Mouse (Mus musculus): ENCODE results near the gene Lrpprc. TPM values are rescaled to one million over a fixed set of nuclear protein-coding genes. Genes with fewer than 3 reads are reported as not detected.

Lrpprc gene
- total RNA-seq, 2 experiments from 2014 or later, result 143 to 150 TPM

GRCm38 (mm10) chr17:84719105-84719504 lies 71.5 kb downstream of the Lrpprc start:
- no peak for DNase-seq
- intact Hi-C loops (cut with DNase I), result no loop called here

- no peak for DNase-seq
- intact Hi-C loops (cut with DNase I), result no loop called here
These were observed 73.2 kb downstream of the Lrpprc start for GRCm38 (mm10) chr17:84717416-84717815.

DNA sequence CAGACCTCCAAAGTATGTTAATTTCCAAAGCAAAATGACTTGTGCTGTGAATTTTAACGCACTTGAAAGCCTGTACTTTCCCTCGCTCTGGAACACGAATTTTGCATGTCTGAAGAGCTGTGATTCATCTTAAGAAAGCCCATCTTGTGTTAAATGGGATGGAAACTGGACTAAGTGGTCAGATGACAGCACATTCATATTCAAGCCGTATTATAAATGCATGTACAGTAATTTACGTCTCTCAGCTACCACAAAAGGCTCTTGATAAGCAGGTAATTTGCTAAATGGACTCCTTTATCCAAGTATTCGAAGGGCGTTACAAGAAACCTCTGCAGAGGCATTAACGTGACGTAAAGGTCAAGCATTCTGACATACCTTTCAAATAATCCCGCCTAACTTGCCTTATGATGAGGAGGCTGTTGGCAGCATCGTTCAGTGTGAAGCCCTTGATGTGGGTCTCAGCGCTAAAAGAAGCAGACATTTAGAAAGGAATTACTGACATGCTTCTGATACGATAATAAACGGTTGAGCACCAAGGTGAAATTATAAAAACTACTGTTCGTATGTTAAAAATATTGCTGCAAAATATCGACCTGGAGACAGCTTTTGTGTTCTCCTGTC lies 74.2 kb downstream of the Lrpprc start:
- intact Hi-C loops (cut with DNase I), result no loop called here
- no peak for DNase-seq

- intact Hi-C loops (cut with DNase I), result no loop called here
- no peak for DNase-seq
These were observed 75.7 kb downstream of the Lrpprc start for GRCm38 (mm10) chr17:84714930-84715329.

DNA sequence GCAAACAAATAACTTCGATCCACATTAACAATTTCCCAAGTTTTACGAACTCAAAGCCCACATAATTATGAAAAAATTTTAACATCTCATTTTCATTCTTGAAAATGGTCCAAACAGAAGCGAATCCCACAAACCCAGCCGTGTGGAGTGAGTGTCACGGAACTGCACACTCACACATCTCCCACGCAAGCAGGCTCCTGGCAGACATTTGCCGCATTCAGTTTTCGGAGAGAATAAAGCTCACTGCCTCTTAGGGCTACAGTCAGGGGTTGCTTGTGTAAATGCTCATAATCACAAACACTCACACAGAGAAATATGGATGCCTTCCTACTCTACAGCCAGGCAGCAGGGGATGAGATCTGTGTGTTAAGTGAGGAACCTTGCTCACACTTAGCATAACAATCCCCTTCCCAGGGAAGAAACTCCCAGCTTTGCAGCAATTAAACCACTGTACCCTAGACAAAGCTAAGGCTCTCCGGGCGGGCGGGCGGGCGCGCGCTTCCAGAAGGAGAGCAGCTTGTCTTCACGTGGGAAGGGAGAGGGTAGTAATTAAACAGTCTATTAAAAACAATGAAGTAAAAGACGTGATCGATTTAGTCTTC lies 76.9 kb downstream of the Lrpprc start:
- DNase-seq, result no peak
- intact Hi-C loops (cut with DNase I), result no loop called here

- intact Hi-C loops (cut with DNase I), result no loop called here
- no peak for DNase-seq
These were observed 81.2 kb downstream of the Lrpprc start for GRCm38 (mm10) chr17:84709403-84709851.

DNA sequence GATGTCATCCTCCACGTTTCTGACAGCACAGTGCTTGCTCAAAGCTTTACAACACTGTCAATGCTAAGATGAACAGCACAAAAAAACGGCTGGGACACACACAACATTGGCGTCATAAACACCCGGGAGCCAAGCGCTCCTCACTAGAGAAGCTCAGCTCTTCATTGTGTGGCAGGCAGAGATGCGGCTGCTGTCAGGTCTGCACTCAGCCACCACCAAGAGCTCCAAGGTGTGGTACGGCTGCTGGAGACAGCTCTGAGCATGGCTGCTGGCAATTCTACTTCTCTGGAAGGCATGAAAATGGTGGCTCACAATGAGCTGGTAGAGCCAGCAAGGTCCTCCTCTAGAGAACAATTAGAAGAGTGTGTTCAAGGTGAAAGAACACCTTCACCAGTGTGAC lies 81.8 kb downstream of the Lrpprc start:
- DNase-seq, result no peak
- intact Hi-C loops (cut with DNase I), result no loop called here

GRCm38 (mm10) chr17:84707407-84707806 lies 83.2 kb downstream of the Lrpprc start:
- intact Hi-C loops (cut with DNase I), result no loop called here
- DNase-seq, result no peak

GRCm38 (mm10) chr17:84698727-84699126 lies 91.9 kb downstream of the Lrpprc start:
- DNase-seq, result peak; percentile 28 to 43
- intact Hi-C loops (cut with DNase I), result no loop called here

DNA sequence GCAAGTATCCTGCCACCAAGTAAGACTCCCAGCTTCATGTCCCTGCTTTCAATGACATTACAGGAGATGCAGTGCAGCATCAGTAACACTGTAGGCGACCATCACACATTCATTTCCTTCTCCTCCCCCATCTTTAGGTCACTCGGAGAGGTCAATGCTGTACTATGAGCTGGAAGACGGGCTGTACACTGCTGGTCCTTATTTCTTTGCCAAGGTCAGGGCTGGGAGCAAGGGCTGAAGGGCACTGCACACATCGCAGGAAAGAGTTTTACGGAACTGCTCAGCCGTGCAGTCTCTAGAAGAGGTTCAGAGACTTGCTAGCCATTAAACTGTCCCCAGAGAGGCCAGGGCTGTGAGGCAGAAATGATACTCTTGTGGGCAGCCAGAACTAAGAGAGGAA lies 94.1 kb downstream of the Lrpprc start:
- intact Hi-C loops (cut with DNase I), result no loop called here
- no peak for DNase-seq

DNA sequence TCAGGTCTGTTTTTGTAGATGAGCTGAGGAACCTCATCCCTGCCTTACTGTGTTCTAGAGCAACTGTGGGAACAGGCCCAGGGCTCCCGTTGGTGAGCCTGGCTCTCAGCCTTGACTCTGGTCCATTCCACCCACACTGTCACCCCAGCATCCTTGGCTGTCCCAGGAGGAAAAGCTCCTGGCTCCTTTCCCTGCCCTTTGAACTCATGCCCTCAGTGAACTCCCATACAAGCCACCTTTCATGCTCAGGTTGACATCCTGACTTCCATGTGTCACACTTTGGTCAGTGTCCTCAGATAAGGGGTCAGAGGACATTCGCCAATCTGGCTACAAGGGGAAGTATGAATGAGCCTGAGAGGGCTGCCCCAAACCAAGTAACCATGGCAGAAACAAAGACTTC lies 96.8 kb downstream of the Lrpprc start:
- intact Hi-C loops (cut with DNase I), result no loop called here
- DNase-seq, result no peak

- DNase-seq, result no peak
- intact Hi-C loops (cut with DNase I), result no loop called here
These were observed 100.5 kb downstream of the Lrpprc start for GRCm38 (mm10) chr17:84690111-84690510.

GRCm38 (mm10) chr17:84689316-84689715 lies 101.3 kb downstream of the Lrpprc start:
- intact Hi-C loops (cut with DNase I), result no loop called here
- no peak for DNase-seq

DNA sequence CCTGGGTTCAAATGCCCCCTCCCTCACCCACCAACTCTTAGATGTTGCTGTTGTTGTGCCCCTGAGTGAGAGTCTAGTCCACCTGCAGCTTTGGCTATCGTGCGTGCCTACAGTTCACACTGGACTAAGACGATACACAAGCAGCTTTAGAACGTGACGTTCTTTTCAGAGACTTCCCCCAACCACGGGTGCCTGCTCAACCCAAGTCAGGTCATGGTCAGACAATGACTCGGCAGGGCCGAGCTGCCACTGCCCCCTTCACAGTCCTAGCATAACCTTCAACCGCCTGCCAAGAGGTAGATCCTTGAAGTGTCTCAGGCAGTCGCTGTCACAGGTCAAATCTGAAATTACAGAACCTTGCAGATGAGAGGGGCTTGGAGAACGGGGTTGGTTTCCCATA lies 101.8 kb downstream of the Lrpprc start:
- intact Hi-C loops (cut with DNase I), result no loop called here
- no peak for DNase-seq

- no peak for DNase-seq
- intact Hi-C loops (cut with DNase I), result no loop called here
These were observed 102.6 kb downstream of the Lrpprc start for GRCm38 (mm10) chr17:84687994-84688393.

DNA sequence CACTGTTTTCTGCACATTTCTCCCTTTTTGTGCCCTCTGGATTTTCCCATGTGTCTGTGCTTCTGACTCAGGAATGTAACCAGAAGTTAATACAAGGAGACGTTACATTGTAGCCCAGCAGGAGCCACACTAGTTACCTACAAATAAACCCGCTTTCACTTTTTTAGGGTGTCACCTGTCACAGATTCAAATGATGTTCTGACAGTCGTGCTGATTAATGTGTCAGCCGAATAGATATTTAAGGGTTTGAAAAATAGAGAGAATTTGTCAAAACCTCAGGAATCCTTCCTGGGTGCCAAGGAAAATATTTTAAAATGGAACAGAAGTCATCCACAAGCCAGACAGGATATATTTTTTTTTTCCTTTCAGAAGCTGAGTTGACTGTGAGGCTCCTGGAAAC lies 105.3 kb downstream of the Lrpprc start:
- DNase-seq, result no peak
- intact Hi-C loops (cut with DNase I), result no loop called here

- DNase-seq, result no peak
- intact Hi-C loops (cut with DNase I), result no loop called here
These were observed 106.3 kb downstream of the Lrpprc start for GRCm38 (mm10) chr17:84684284-84684683.

GRCm38 (mm10) chr17:84682734-84683717 lies 107.6 kb downstream of the Lrpprc start, which contains the start of gene Abcg5:
Gene Abcg5, minus strand, starts transcription at chr17:84683011.
- intact Hi-C loops (cut with DNase I), result no loop called here

GRCm38 (mm10) chr17:84681670-84682069 lies 108.9 kb downstream of the Lrpprc start:
- no peak for DNase-seq

More at GRCm38 (mm10) chr17:84682734-84683717, 107.6 kb downstream of the Lrpprc start, which contains the start of gene Abcg5:
- DNase-seq, result no peak

GRCm38 (mm10) chr17:84677595-84677994 lies 113.0 kb downstream of the Lrpprc start:
- intact Hi-C loops (cut with DNase I), result no loop called here
- no peak for DNase-seq

More at GRCm38 (mm10) chr17:84681670-84682069, 108.9 kb downstream of the Lrpprc start:
- intact Hi-C loops (cut with DNase I), result no loop called here

DNA sequence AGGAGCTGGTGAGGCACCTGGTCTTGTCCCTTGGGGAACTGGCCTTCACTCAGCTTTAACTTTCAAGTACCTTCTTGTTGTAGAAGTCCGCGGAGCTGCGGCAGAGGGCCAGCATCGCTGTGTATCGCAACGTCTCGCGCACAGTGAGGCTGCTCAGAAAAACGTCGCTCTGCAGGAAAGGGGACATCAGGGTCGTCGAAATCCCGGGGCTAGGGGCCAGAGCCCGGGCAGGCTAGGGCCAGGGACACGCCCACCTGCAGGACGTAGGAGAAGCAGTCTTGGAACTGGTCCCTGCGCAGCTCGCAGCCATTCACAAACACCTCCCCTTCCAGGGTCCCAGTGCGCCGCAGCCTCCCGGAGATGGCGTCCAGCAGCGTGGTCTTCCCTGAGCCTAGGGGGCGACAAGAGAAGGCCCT lies 114.6 kb downstream of the Lrpprc start, which contains the start of gene Abcg8:
TSS of gene Abcg8 (plus strand) at position 352 of the 416 bp plus-strand sequence.
- peak; percentile 14 to 18 for DNase-seq
- intact Hi-C loops (cut with DNase I), result no loop called here
